Mouse (Mus musculus) heart, embryonic 11.5 days (tissue): ENCODE data around the gene Prkag2. TPM values are rescaled to one million over a fixed set of nuclear protein-coding genes. Genes with fewer than 3 reads are reported as not detected.
A peak's percentile ranks its signal among the peaks of the same experiment; 100 is the strongest.

ENCODE experiments used
- ATAC-seq: fragments of 200-750 bp; cut with Nextera tagmentation; replicated peaks from 2 replicates; pipeline ENCODE4 v1.8.0; 2017; ENCODE audit warnings: moderate library complexity; ENCODE audit not compliant: insufficient number of reproducible peaks, low FRiP score, low TSS enrichment
- H3K27ac ChIP-seq: fragments of 300-500 bp; sonication (generic); 2 replicates; pipeline ENCODE4 v1.5.1; 2014; ENCODE audit warnings: mild to moderate bottlenecking, low read depth, low read length
- H3K27me3 ChIP-seq: fragments of 300-500 bp; sonication (generic); 2 replicates; pipeline ENCODE4 v1.6.1; 2014; ENCODE audit warnings: mild to moderate bottlenecking, low read length, mixed read lengths; ENCODE audit not compliant: control insufficient read depth, insufficient read depth
- H3K36me3 ChIP-seq: fragments of 300-500 bp; sonication (generic); 2 replicates; pipeline ENCODE4 v1.6.1; 2014; ENCODE audit warnings: mild to moderate bottlenecking, low read length, moderate library complexity, mixed read lengths; ENCODE audit not compliant: control insufficient read depth, insufficient read depth
- H3K4me1 ChIP-seq: fragments of 300-500 bp; sonication (generic); 2 replicates; pipeline ENCODE4 v1.6.1; 2014; ENCODE audit warnings: low read length; ENCODE audit not compliant: control insufficient read depth, insufficient read depth
- H3K4me2 ChIP-seq: fragments of 300-500 bp; sonication (generic); 2 replicates; pipeline ENCODE4 v1.6.1; 2014; ENCODE audit warnings: mild to moderate bottlenecking, moderate library complexity
- H3K4me3 ChIP-seq: fragments of 300-500 bp; sonication (generic); 2 replicates; pipeline ENCODE4 v1.5.1; 2014; ENCODE audit warnings: low read depth, low read length
- H3K9ac ChIP-seq: fragments of 300-500 bp; sonication (generic); 2 replicates; pipeline ENCODE4 v1.6.1; 2014; ENCODE audit warnings: mild to moderate bottlenecking, low read depth, low read length, moderate library complexity
- H3K9me3 ChIP-seq: fragments of 300-500 bp; sonication (generic); replicated peaks from 2 replicates; pipeline ENCODE4 v1.6.1; 2016; ENCODE audit warnings: low read length; ENCODE audit not compliant: control insufficient read depth
- WGBS: fragments of 180-500 bp; shearing (Covaris S2); extraction: QIAGEN DNeasy Blood & Tissue Kit; methylation state at CpG from one replicate; pipeline ENCODE4 v1.1.7; 2014; ENCODE audit not compliant: insufficient replicate concordance; 5-methylcytosine and 5-hydroxymethylcytosine counted together
- polyA plus RNA-seq: library from polyadenylated mRNA; unstranded; fragments of >200 nt; fragmentation: Nextera tagmentation; extraction: Ambion mirVana; gene quantifications from 2 replicates; pipeline ENCODE4 v1.2.1, GENCODE M21; 2014

Gene Prkag2
- polyA plus RNA-seq = 84.6 and 101 TPM in 2 replicates

- Histone ChIP-seq H3K4me2 (peak within 1 kb of the TSS; percentile 96), H3K9ac (peak within 1 kb of the TSS; percentile 69), H3K9me3 (no peaks in the 10 kb centered on the region), H3K4me1 (peaks cover 5% of the 10 kb centered on the region; the same call in 1 of the 2 replicates), H3K27me3 (peaks cover 24% of the 10 kb centered on the region), H3K27ac (no peak within 1 kb of the TSS), H3K36me3 (no peaks in the 10 kb centered on the region), H3K4me3 (peak within 1 kb of the TSS; percentile 53)
- ATAC-seq = no peak
- under 1% methylated on average over 50 of the region's 50 CpGs for WGBS
Observed at GRCm38 (mm10) chr5:25100516-25101125, at the start of gene Prkag2. Gene Prkag2, minus strand, starts transcription at chr5:25100642.

GRCm38 (mm10) chr5:25149331-25149965 is 49.0 kb upstream of the Prkag2 start:
- Histone ChIP-seq H3K4me3 (no peak overlapping the region), H3K4me2 (no peak overlapping the region), H3K9me3 (no peaks in the 10 kb centered on the region), H3K9ac (no peak overlapping the region), H3K4me1 (no peaks in the 10 kb centered on the region), H3K27me3 (no peaks in the 10 kb centered on the region), H3K36me3 (no peaks in the 10 kb centered on the region), H3K27ac (no peak overlapping the region)
- 64% methylated on average over 2 of the region's 2 CpGs for WGBS
- ATAC-seq = no peak

GRCm38 (mm10) chr5:25146705-25147104 is 46.3 kb upstream of the Prkag2 start:
- H3K36me3 ChIP-seq = no peaks in the 10 kb centered on the region
- no peaks in the 10 kb centered on the region for H3K9me3 ChIP-seq
- H3K4me1 ChIP-seq = no peaks in the 10 kb centered on the region
- ATAC-seq = no peak
- no peaks in the 10 kb centered on the region for H3K27me3 ChIP-seq
- WGBS = 62% methylated on average over 7 of the region's 7 CpGs
- no peak overlapping the region for H3K27ac ChIP-seq
- H3K4me2 ChIP-seq = no peak overlapping the region
- no peak overlapping the region for H3K9ac ChIP-seq
- H3K4me3 ChIP-seq = no peak overlapping the region

DNA sequence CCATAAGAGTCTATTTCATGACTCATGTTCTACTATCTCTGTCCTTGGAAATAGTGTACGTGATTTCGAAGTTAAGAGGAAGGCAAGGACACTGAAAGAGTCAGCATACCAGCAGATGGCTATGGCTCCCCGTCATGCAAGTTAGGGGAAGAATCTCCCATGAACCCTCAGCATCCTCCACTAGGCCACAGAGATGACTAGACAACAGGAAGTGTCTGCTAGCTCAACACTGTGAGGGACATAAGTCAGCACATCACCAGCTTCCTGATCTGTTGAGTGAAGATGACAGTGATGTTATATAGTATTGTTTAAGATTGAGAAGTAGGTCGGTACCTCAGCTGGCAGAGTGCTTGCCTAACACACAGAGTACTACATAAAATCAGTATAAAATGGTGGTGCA is 27.4 kb upstream of the Prkag2 start:
- Histone ChIP-seq H3K4me3 (no peak overlapping the region), H3K4me1 (no peaks in the 10 kb centered on the region), H3K36me3 (no peaks in the 10 kb centered on the region), H3K27ac (no peak overlapping the region), H3K9ac (no peak overlapping the region), H3K4me2 (no peak overlapping the region), H3K27me3 (no peaks in the 10 kb centered on the region), H3K9me3 (no peaks in the 10 kb centered on the region)
- no peak for ATAC-seq
- 76% methylated on average over 4 of the region's 4 CpGs for WGBS

GRCm38 (mm10) chr5:25125884-25126560 is 25.6 kb upstream of the Prkag2 start:
- no peaks in the 10 kb centered on the region for H3K27me3 ChIP-seq
- WGBS = 75% methylated on average over 3 of the region's 3 CpGs
- H3K4me3 ChIP-seq = no peak overlapping the region
- no peak for ATAC-seq
- no peaks in the 10 kb centered on the region for H3K9me3 ChIP-seq
- H3K4me1 ChIP-seq = no peaks in the 10 kb centered on the region
- no peak overlapping the region for H3K9ac ChIP-seq
- H3K4me2 ChIP-seq = no peak overlapping the region
- no peaks in the 10 kb centered on the region for H3K36me3 ChIP-seq
- no peak overlapping the region for H3K27ac ChIP-seq

- Histone ChIP-seq H3K9me3 (no peaks in the 10 kb centered on the region), H3K36me3 (no peaks in the 10 kb centered on the region), H3K27ac (no peak overlapping the region), H3K4me2 (no peak overlapping the region), H3K27me3 (no peaks in the 10 kb centered on the region), H3K4me3 (no peak overlapping the region), H3K9ac (no peak overlapping the region), H3K4me1 (no peaks in the 10 kb centered on the region)
- 78% methylated on average over 1 of the region's 1 CpGs for WGBS
- ATAC-seq = no peak
Observed at GRCm38 (mm10) chr5:25122534-25122933, 22.1 kb upstream of the Prkag2 start.

GRCm38 (mm10) chr5:25119148-25119547 is 18.7 kb upstream of the Prkag2 start:
- H3K4me3 ChIP-seq = no peak overlapping the region
- no peaks in the 10 kb centered on the region for H3K4me1 ChIP-seq
- H3K9me3 ChIP-seq = no peaks in the 10 kb centered on the region
- no peaks in the 10 kb centered on the region for H3K27me3 ChIP-seq
- ATAC-seq = no peak
- no peak overlapping the region for H3K27ac ChIP-seq
- H3K4me2 ChIP-seq = no peak overlapping the region
- WGBS = 81% methylated on average over 5 of the region's 5 CpGs
- H3K9ac ChIP-seq = no peak overlapping the region
- H3K36me3 ChIP-seq = no peaks in the 10 kb centered on the region

DNA sequence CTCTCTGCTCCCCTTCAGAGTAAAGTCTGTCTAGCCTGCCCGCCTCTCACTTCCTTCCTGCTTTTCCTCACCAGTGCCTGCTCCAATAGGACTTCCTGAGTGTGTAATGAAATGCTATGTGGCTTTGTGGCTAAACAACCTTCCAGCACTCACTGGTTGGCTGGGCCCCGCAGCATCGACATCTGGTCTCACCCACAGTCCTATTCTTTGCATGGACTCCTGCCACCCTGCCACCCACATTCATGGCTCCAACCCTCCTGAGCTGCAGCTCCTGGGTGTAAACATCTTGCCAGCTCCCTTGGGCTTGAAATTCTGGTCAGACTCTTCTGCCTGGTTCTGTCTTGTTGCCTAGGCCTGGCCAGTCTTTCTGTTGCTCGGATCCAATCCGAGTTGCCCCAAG is 15.6 kb upstream of the Prkag2 start:
- H3K4me3 ChIP-seq = no peak overlapping the region
- H3K4me2 ChIP-seq = no peak overlapping the region
- no peaks in the 10 kb centered on the region for H3K27me3 ChIP-seq
- H3K27ac ChIP-seq = no peak overlapping the region
- no peak for ATAC-seq
- no peaks in the 10 kb centered on the region for H3K9me3 ChIP-seq
- no peaks in the 10 kb centered on the region for H3K36me3 ChIP-seq
- no peak overlapping the region for H3K9ac ChIP-seq
- WGBS = 73% methylated on average over 5 of the region's 5 CpGs
- no peaks in the 10 kb centered on the region for H3K4me1 ChIP-seq
